Mouse (Mus musculus) hindbrain, embryonic 16.5 days (tissue): ENCODE measurements around the gene Ube2j1. TPM values are rescaled to one million over a fixed set of nuclear protein-coding genes. Genes with fewer than 3 reads are reported as not detected.
A peak's percentile ranks its signal among the peaks of the same experiment; 100 is the strongest.

Experiments used
- ATAC-seq: fragments of 200-750 bp; cut with Nextera tagmentation; 2 replicates; pipeline ENCODE4 v1.8.0; 2017; ENCODE audit warnings: moderate TSS enrichment, moderate library complexity
- H3K27ac ChIP-seq: fragments of 300-500 bp; sonication (generic); 2 replicates; pipeline ENCODE4 v1.5.1; 2014; ENCODE audit warnings: low read depth, mild to moderate bottlenecking, control low read depth, low read length, moderate library complexity
- H3K27me3 ChIP-seq: fragments of 300-500 bp; sonication (generic); replicated peaks from 2 replicates; pipeline ENCODE4 v1.6.1; 2014; ENCODE audit warnings: low read length; ENCODE audit not compliant: control insufficient read depth, insufficient read depth
- H3K36me3 ChIP-seq: fragments of 300-500 bp; sonication (generic); 2 replicates; pipeline ENCODE4 v1.6.1; 2014; ENCODE audit warnings: mild to moderate bottlenecking, low read length, moderate library complexity, mixed read lengths; ENCODE audit not compliant: control insufficient read depth, insufficient read depth
- H3K4me1 ChIP-seq: fragments of 300-500 bp; sonication (generic); 2 replicates; pipeline ENCODE4 v1.6.1; 2014; ENCODE audit warnings: low read depth, low read length; ENCODE audit not compliant: control insufficient read depth, insufficient read depth
- H3K4me2 ChIP-seq: fragments of 300-500 bp; sonication (generic); 2 replicates; pipeline ENCODE4 v1.6.1; 2014; ENCODE audit warnings: mild to moderate bottlenecking, low read length, control low read depth, moderate library complexity
- H3K4me3 ChIP-seq: fragments of 300-500 bp; sonication (generic); 2 replicates; pipeline ENCODE4 v1.5.1; 2014; ENCODE audit warnings: mild to moderate bottlenecking, low read length, control low read depth, moderate library complexity
- H3K9ac ChIP-seq: fragments of 300-500 bp; sonication (generic); 2 replicates; pipeline ENCODE4 v1.6.1; 2014; ENCODE audit warnings: low read depth, mild to moderate bottlenecking, control low read depth, low read length, moderate library complexity
- H3K9me3 ChIP-seq: fragments of 300-500 bp; sonication (generic); 2 replicates; pipeline ENCODE4 v1.6.1; 2014; ENCODE audit warnings: mild to moderate bottlenecking, low read length, moderate library complexity; ENCODE audit not compliant: control insufficient read depth
- WGBS: fragments of 180-500 bp; shearing (Covaris S2); extraction: QIAGEN DNeasy Blood & Tissue Kit; methylation state at CpG from one replicate; pipeline ENCODE4 v1.1.7; 2014; 5-methylcytosine and 5-hydroxymethylcytosine counted together
- polyA plus RNA-seq: library from polyadenylated mRNA; unstranded; fragments of >200 nt; fragmentation: Nextera tagmentation; extraction: Ambion mirVana; gene quantifications from 2 replicates; pipeline ENCODE4 v1.2.1, GENCODE M21; 2015

Gene Ube2j1
- polyA plus RNA-seq, 1 experiment from 2014 or later, result 72.4 TPM

DNA sequence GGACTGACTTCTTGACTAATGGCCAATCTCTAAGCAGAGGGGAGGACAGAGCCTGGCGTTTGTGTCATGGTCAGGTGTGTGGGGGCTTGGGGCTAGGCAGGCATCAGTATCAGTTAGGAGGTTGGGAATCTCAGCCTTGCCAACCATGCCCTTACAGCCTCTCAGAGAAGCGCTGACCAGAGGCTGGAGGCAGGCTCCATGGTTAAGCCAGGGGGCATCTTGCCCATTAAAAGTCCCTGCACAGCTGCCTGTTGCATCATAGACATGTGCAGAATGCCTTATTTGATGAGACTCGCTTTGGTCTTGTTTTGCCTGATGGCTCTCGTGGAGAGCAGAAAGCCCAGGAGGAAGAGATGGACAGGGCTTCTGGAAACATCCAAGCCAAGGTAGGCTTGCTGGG, 31.8 kb downstream of the Ube2j1 start, which contains the start of gene Gabrr2:
Gene Gabrr2 (plus strand): TSS at position 19 of the 400 bp plus-strand sequence.
- Histone ChIP-seq H3K4me3 (no peak within 1 kb of the TSS), H3K9ac (no peak within 1 kb of the TSS), H3K9me3 (no peaks in the 10 kb centered on the region), H3K4me1 (no peaks in the 10 kb centered on the region), H3K27ac (no peak within 1 kb of the TSS), H3K36me3 (no peaks in the 10 kb centered on the region), H3K4me2 (no peak within 1 kb of the TSS), H3K27me3 (no peaks in the 10 kb centered on the region)
- WGBS, result 87% methylated on average over 4 of the region's 4 CpGs
- ATAC-seq, result no peak

DNA sequence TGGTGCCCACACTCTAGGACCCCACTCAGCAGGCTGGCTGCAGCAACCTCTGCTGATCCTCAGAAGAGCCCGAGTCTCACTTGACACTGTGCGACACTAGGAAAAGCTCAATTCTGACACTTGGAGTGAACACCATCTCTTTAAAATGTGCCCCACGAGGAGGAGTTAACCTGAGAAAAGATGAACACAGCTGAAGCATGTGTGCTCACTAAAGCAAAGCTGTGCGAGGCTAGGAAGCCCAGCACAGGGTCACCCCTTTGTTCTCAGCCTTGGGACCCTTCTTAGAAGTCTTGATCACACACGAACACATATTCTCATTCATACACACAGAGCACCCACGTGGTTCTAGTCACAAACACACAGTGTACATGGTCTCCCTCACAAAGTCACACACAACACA, 33.8 kb downstream of the Ube2j1 start:
- no peaks in the 10 kb centered on the region for H3K4me1 ChIP-seq

DNA sequence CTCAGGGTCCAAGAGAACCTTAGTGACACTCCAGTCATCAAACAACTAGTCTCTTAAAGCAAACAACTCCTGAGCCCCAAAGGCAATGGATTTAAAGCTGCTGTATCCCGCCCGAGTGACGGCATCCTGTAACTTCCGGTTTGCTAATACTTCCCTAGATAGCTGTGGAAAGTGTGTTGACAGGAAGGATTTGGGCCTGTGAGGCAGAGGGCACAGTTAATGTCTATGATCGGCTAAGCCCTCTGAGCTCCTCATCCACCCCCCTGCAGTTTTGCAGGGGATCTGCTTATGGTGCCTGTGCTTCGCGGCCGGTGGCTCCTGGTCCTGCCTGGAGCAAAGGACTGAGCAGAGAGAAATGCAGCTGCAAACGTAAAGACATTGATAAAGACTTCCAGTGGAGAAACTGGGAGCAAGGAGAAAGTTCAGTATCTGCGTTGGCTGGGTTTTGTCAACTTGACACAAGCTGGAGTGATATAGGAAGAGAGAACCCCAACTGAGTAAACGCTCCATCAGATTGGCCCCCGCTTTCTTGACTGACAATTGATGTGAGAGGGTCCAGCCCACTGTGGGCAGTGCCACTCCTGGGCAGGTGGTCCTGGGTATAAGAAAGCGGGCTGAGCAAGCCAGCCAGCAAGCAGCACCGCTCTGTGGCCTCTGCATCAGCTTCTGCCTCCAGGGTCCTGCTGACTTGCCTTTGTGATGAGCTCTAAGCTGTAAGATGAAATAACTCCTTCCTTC, 35.2 kb downstream of the Ube2j1 start:
- ATAC-seq, result no peak
- no peak overlapping the region for H3K27ac ChIP-seq
- no peak overlapping the region for H3K4me3 ChIP-seq
- H3K36me3 ChIP-seq, result no peaks in the 10 kb centered on the region
- no peaks in the 10 kb centered on the region for H3K27me3 ChIP-seq
- H3K4me2 ChIP-seq, result no peak overlapping the region
- 66% methylated on average over 14 of the region's 14 CpGs for WGBS
- no peak overlapping the region for H3K9ac ChIP-seq
- H3K9me3 ChIP-seq, result no peaks in the 10 kb centered on the region
- no peaks in the 10 kb centered on the region for H3K4me1 ChIP-seq

More for the DNA sequence above, 33.8 kb downstream of the Ube2j1 start:
- H3K27me3 ChIP-seq, result no peaks in the 10 kb centered on the region
- no peak overlapping the region for H3K4me3 ChIP-seq
- ATAC-seq, result no peak
- H3K36me3 ChIP-seq, result no peaks in the 10 kb centered on the region
- H3K9me3 ChIP-seq, result no peaks in the 10 kb centered on the region
- no peak overlapping the region for H3K27ac ChIP-seq
- H3K4me2 ChIP-seq, result no peak overlapping the region
- no peak overlapping the region for H3K9ac ChIP-seq
- WGBS, result 84% methylated on average over 6 of the region's 6 CpGs

DNA sequence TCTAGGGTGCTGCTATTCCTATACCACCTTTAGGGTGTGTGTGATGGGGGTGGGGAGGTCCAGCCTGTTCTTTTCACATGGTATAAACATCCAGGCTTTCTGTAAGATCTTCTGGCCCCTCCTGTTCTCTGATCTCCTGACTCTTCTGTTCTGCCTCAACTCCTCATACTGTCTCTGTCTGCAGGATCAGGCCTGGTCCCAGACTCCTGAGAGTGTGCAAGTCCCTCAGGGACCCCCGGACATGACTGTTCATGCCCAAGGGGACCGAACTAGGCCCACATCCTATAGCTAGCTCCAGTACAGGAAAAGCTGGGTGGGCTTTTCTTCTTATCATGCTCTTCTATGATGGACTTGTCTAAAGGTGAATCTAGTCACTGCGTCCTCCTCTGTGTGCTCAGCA, 36.1 kb downstream of the Ube2j1 start:
- Histone ChIP-seq H3K4me3 (no peak overlapping the region), H3K4me2 (no peak overlapping the region), H3K9me3 (no peaks in the 10 kb centered on the region), H3K9ac (no peak overlapping the region), H3K4me1 (no peaks in the 10 kb centered on the region), H3K27ac (no peak overlapping the region), H3K27me3 (no peaks in the 10 kb centered on the region), H3K36me3 (no peaks in the 10 kb centered on the region)
- WGBS, result 96% methylated on average over 3 of the region's 3 CpGs
- ATAC-seq, result no peak

DNA sequence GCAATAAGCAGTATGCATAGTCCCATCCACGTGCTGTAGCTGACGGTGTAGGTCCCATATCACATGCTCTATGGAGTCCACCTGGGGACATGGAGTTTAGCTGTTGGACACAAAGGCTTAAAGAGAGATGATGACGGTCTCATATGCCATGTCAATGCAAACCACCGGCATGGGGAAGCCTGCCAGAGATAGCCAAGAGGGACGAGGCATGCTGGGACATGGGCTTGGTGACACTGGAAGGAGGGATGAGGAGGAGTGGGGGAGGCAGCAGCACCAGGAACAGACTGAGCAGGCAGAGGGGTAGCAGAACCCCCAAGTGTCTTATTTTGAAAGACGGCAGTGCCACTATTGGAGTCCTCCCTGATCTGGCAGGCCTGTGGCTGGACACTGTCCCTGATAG, 36.6 kb downstream of the Ube2j1 start:
- no peaks in the 10 kb centered on the region for H3K4me1 ChIP-seq
- no peak overlapping the region for H3K27ac ChIP-seq
- WGBS, result 90% methylated on average over 6 of the region's 6 CpGs
- no peak overlapping the region for H3K4me2 ChIP-seq
- H3K4me3 ChIP-seq, result no peak overlapping the region
- no peak for ATAC-seq
- H3K9me3 ChIP-seq, result no peaks in the 10 kb centered on the region
- H3K36me3 ChIP-seq, result no peaks in the 10 kb centered on the region
- H3K9ac ChIP-seq, result no peak overlapping the region
- H3K27me3 ChIP-seq, result no peaks in the 10 kb centered on the region

DNA sequence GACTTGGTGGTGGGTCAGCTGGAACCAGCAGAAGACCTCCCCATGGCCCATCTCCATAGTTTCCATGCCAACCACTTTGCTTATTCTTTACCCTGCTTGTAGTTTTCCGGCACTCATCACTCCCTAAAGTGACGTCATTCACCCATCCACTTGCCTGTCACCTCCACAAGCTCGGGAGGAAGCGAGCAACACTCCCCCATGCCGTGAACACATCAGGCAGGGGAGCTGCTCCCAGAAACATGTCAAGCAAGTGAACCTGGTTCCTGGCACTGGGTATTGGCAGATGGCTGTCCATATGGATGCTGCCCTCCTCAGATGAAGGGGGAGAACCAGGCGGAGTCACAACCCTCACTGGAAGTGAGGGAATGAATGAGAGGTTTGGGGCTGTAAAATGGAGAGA, 37.7 kb downstream of the Ube2j1 start:
- Histone ChIP-seq H3K27ac (no peak overlapping the region), H3K4me1 (no peaks in the 10 kb centered on the region), H3K36me3 (no peaks in the 10 kb centered on the region), H3K27me3 (no peaks in the 10 kb centered on the region), H3K4me2 (no peak overlapping the region), H3K9me3 (no peaks in the 10 kb centered on the region), H3K9ac (no peak overlapping the region), H3K4me3 (no peak overlapping the region)
- peak; percentile 74; the same call in 1 of the 2 replicates for ATAC-seq
- WGBS, result 64% methylated on average over 6 of the region's 6 CpGs

DNA sequence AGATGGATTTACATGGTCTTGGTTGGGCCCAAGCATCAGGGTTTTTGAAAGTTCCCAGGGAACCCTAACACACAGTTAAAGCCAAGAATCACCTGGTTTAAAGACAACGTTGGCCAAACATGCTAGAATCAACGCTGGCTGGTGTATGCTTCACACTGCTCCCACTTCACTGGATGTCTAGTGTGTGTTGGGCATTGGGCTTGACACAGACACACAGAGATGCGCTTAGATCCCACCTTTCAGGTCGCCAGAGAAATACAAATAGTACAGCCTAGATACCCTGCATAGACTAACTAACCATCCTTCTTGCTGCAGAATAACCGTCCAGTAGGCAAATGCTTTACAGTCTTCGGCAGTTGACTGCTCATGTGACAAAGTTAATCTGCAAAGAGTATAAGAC, 39.1 kb downstream of the Ube2j1 start:
- no peak overlapping the region for H3K4me3 ChIP-seq
- no peaks in the 10 kb centered on the region for H3K27me3 ChIP-seq
- no peak overlapping the region for H3K27ac ChIP-seq
- H3K4me1 ChIP-seq, result no peaks in the 10 kb centered on the region
- no peak for ATAC-seq
- H3K36me3 ChIP-seq, result no peaks in the 10 kb centered on the region
- no peaks in the 10 kb centered on the region for H3K9me3 ChIP-seq
- no peak overlapping the region for H3K9ac ChIP-seq
- WGBS, result 93% methylated on average over 6 of the region's 6 CpGs
- H3K4me2 ChIP-seq, result no peak overlapping the region

DNA sequence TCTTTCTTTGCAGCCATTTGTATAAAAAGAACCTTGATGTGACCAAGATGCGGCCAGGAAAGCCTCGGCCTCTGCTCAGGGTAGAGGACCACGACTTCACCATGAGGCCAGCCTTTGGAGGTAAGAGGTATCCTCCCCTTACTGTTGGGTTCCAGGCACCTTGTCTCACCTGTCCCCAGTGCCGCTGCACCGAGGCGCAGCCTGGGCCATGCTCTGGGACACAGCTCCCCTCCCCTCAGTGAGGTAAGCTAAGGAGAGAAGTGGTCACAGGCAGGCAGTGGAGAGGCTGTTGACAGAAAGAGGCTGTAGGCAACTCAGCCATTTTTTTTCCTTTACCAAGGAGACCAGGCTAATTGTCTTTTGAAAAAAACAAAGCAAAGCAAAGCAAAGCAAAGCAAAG, 40.1 kb downstream of the Ube2j1 start:
- no peaks in the 10 kb centered on the region for H3K27me3 ChIP-seq
- H3K36me3 ChIP-seq, result no peaks in the 10 kb centered on the region
- 93% methylated on average over 6 of the region's 6 CpGs for WGBS
- no peak for ATAC-seq
- H3K27ac ChIP-seq, result no peak overlapping the region
- H3K4me1 ChIP-seq, result no peaks in the 10 kb centered on the region
- H3K9ac ChIP-seq, result no peak overlapping the region
- H3K4me2 ChIP-seq, result no peak overlapping the region
- no peaks in the 10 kb centered on the region for H3K9me3 ChIP-seq
- H3K4me3 ChIP-seq, result no peak overlapping the region

DNA sequence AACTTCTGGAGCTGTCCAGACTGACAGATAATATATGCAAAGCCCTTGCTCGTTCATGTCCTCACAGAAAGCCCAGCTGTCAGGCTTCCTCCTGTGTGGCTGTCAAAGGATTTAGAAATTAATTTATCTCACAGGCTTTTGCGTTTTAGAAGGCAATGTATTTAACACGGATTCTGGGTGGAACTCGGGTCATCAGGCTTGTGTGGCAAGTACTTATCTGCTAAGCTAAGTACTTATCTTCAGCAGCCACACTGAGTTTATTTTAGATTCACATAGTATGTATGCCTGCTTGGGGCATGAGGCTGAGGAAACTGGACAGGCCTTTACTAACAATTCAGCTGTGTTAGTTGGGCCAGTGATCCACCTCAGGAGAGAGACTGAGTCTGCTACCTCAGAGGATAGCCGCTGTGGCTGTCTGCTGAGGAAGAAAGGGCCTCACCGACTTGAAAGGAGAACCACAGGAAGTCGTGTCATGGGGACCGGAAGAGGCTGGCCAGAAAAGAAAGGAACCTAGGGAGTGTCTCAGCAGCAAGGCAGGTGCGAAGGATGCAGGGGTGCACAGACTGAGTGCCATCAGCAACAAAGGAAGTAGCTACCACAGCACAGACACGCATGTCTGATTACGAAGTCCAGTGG, 41.4 kb downstream of the Ube2j1 start:
- Histone ChIP-seq H3K27me3 (no peaks in the 10 kb centered on the region), H3K27ac (no peak overlapping the region), H3K4me2 (no peak overlapping the region), H3K9me3 (no peaks in the 10 kb centered on the region), H3K9ac (no peak overlapping the region), H3K36me3 (no peaks in the 10 kb centered on the region), H3K4me3 (no peak overlapping the region), H3K4me1 (no peaks in the 10 kb centered on the region)
- WGBS, result 40% methylated on average over 11 of the region's 11 CpGs
- ATAC-seq, result no peak
